Mouse (Mus musculus): ENCODE measurements around the gene Vmn1r46. TPM values are rescaled to one million over a fixed set of nuclear protein-coding genes. Genes with fewer than 3 reads are reported as not detected.
"Not testable (repeated sequence)": the region's sequence is repeated elsewhere in the genome, so short reads cannot be mapped to it uniquely, and the experiment has no call there.

Vmn1r46 gene
- not detected in 2 replicates for polyA plus RNA-seq (2014; fragmentation: Nextera tagmentation; extraction: Ambion mirVana)

DNA sequence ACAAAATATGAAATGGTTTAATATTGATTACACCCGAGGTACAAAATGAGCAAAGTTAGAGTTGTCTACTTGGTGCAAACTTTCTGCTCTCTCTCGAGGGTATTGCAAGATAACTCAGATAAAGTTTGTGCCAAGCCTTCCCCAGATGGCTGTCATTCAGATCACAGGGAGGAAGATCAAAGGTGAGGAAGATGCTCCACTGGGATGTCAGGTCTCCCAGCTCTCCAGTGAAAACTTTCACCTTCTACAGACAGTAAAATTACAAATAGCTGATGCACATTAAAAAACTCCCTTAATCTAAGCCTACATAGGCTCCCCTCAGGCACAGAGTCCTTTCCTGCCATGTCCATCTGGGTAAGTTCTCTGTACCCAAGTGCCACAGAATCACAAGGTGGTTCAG, at the start of gene Vmn1r46:
Gene Vmn1r46, plus strand, starts transcription at position 301 of the 400 bp plus-strand sequence.
- Histone ChIP-seq H3K27ac (replicated peaks; ENCODE audit: low read depth, low read length) (no peak within 1 kb of the TSS), H3K4me2 (ENCODE audit: low read depth, low read length) (no peak within 1 kb of the TSS), H3K4me1 (ENCODE audit: control insufficient read depth, insufficient read depth, low read length) (no peaks in the 10 kb centered on the region), H3K36me3 (replicated peaks; ENCODE audit: control insufficient read depth, insufficient read depth, low read depth, low read length) (no peaks in the 10 kb centered on the region), H3K9ac (replicated peaks; ENCODE audit: low read length) (no peak within 1 kb of the TSS), H3K9me3 (replicated peaks; ENCODE audit: control insufficient read depth, low read length) (peaks cover 3% of the 10 kb centered on the region; the same call in 1 of the 2 replicates), H3K27me3 (ENCODE audit: control insufficient read depth, insufficient read depth, low read length) (no peaks in the 10 kb centered on the region), H3K4me3 (ENCODE audit: low read depth, low read length) (no peak within 1 kb of the TSS)
- DNase-seq (ENCODE audit: low spot score) (no peak), ATAC-seq (replicated peaks; ENCODE audit: insufficient number of reproducible peaks, low FRiP score, low TSS enrichment, low read depth) (no peak)
- WGBS, result 62% methylated on average over 2 of the region's 2 CpGs

DNA sequence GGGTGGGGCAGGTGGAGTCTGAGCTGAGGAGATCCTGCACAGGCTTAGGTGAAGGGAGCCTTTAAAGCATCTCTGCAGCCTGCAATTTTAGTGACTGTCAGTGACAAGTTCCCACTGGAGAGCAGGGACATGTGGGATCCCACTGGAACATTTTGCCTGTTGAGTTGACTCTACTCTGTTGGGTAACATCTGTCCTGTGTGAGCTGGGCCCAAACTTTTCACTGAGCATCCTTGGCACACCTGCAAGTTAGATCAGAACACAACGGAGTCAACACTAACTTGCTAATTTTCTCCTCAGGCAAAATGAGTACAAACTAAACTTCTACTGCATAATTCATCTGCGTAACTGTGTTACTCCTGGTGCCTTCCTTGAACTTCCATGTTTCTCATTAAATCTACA, 28.6 kb upstream of the Vmn1r46 start, which contains the start of gene Vmn1r45:
Gene Vmn1r45, minus strand, starts transcription at position 101 of the 400 bp plus-strand sequence.
- not testable (repeated sequence) for H3K9me3 ChIP-seq (replicated peaks; ENCODE audit: control insufficient read depth, low read length); H3K27ac ChIP-seq (replicated peaks; ENCODE audit: low read depth, low read length); DNase-seq (ENCODE audit: low spot score); H3K4me2 ChIP-seq (ENCODE audit: low read depth, low read length); H3K9ac ChIP-seq (replicated peaks; ENCODE audit: low read length); ATAC-seq (replicated peaks; ENCODE audit: insufficient number of reproducible peaks, low FRiP score, low TSS enrichment, low read depth); H3K27me3 ChIP-seq (ENCODE audit: control insufficient read depth, insufficient read depth, low read length); H3K4me3 ChIP-seq (ENCODE audit: low read depth, low read length); H3K36me3 ChIP-seq (replicated peaks; ENCODE audit: control insufficient read depth, insufficient read depth, low read depth, low read length); H3K4me1 ChIP-seq (ENCODE audit: control insufficient read depth, insufficient read depth, low read length)
- 93% methylated on average over 2 of the region's 2 CpGs for WGBS

DNA sequence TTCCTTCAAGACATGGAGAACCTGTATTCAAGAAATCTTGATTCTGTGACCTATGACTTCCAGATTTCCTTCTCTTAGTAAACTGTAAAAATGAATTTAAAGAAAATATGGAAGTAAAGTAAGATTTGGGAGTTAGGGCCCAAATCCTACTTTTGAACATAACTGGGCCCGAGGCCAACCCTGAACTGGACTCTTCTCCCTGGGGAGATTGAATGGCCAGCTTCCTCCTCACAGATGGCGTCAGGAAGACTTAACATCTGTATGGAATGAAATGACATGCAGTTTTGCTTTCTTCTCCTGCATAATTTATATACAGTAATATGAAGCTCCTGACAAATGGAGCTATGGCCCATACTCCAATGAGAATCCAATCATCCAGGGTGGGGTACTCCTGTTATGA, 28.2 kb upstream of the Vmn1r46 start:
- Histone ChIP-seq H3K4me3 (ENCODE audit: low read depth, low read length) (no peak overlapping the region), H3K36me3 (replicated peaks; ENCODE audit: control insufficient read depth, insufficient read depth, low read depth, low read length) (no peaks in the 10 kb centered on the region), H3K27ac (replicated peaks; ENCODE audit: low read depth, low read length) (no peak overlapping the region), H3K27me3 (ENCODE audit: control insufficient read depth, insufficient read depth, low read length) (no peaks in the 10 kb centered on the region), H3K9me3 (replicated peaks; ENCODE audit: control insufficient read depth, low read length) (no peaks in the 10 kb centered on the region), H3K4me2 (ENCODE audit: low read depth, low read length) (no peak overlapping the region), H3K9ac (replicated peaks; ENCODE audit: low read length) (no peak overlapping the region), H3K4me1 (ENCODE audit: control insufficient read depth, insufficient read depth, low read length) (no peaks in the 10 kb centered on the region)
- ATAC-seq (replicated peaks; ENCODE audit: insufficient number of reproducible peaks, low FRiP score, low TSS enrichment, low read depth) (no peak), DNase-seq (ENCODE audit: low spot score) (no peak)
- WGBS, result 87% methylated on average over 2 of the region's 2 CpGs

DNA sequence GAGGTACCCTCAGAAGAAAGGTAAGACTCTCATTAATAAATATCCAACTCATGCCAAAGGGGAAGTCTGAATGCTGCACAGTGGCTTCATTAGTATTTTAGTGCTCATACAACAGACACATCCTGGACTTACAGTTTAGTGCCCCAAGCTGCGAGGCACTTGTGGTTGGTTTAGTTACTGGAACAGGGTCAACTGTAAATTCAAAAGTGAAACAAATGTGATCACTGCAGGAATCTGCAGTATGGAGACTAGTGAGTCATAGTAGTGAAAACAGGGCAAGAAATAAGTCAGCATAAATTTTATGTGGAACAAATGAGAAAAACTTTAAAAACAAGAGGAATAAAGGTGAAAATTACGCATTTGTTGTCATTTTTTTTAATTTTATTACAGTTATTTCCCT, 15.6 kb upstream of the Vmn1r46 start:
- Histone ChIP-seq H3K4me3 (ENCODE audit: low read depth, low read length) (no peak overlapping the region), H3K4me1 (ENCODE audit: control insufficient read depth, insufficient read depth, low read length) (no peaks in the 10 kb centered on the region), H3K27me3 (ENCODE audit: control insufficient read depth, insufficient read depth, low read length) (no peaks in the 10 kb centered on the region), H3K36me3 (replicated peaks; ENCODE audit: control insufficient read depth, insufficient read depth, low read depth, low read length) (no peaks in the 10 kb centered on the region), H3K9ac (replicated peaks; ENCODE audit: low read length) (no peak overlapping the region), H3K27ac (replicated peaks; ENCODE audit: low read depth, low read length) (no peak overlapping the region), H3K4me2 (ENCODE audit: low read depth, low read length) (no peak overlapping the region), H3K9me3 (replicated peaks; ENCODE audit: control insufficient read depth, low read length) (peaks cover 4% of the 10 kb centered on the region; the same call in 1 of the 2 replicates)
- WGBS, result 66% methylated on average over 2 of the region's 2 CpGs
- ATAC-seq (replicated peaks; ENCODE audit: insufficient number of reproducible peaks, low FRiP score, low TSS enrichment, low read depth) (no peak), DNase-seq (ENCODE audit: low spot score) (no peak)

DNA sequence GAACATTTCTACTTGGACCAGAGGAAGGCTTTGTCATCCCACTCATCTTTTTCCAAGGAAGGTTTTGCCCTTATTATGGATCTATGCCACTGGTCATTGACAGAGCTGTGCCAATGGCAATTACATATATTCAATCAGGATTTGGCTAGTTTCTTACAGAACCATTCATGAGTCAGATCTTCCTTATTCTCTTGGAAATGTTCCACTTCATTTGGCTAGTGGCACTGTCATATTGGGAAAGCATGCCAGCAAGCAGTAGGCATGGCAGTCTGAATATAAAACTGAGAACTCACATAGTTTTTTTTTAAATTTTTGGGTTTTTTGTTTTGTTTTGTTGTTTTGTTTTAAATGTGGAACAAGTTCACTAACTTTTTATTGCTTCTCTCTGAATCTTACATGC, 2.8 kb upstream of the Vmn1r46 start:
- DNase-seq (ENCODE audit: low spot score) (no peak), ATAC-seq (replicated peaks; ENCODE audit: insufficient number of reproducible peaks, low FRiP score, low TSS enrichment, low read depth) (no peak)
- Histone ChIP-seq H3K4me3 (ENCODE audit: low read depth, low read length) (no peak overlapping the region), H3K4me1 (ENCODE audit: control insufficient read depth, insufficient read depth, low read length) (no peaks in the 10 kb centered on the region), H3K27me3 (ENCODE audit: control insufficient read depth, insufficient read depth, low read length) (no peaks in the 10 kb centered on the region), H3K9me3 (replicated peaks; ENCODE audit: control insufficient read depth, low read length) (peaks cover 3% of the 10 kb centered on the region; the same call in 1 of the 2 replicates), H3K27ac (replicated peaks; ENCODE audit: low read depth, low read length) (no peak overlapping the region), H3K36me3 (replicated peaks; ENCODE audit: control insufficient read depth, insufficient read depth, low read depth, low read length) (no peaks in the 10 kb centered on the region), H3K9ac (replicated peaks; ENCODE audit: low read length) (no peak overlapping the region), H3K4me2 (ENCODE audit: low read depth, low read length) (no peak overlapping the region)

DNA sequence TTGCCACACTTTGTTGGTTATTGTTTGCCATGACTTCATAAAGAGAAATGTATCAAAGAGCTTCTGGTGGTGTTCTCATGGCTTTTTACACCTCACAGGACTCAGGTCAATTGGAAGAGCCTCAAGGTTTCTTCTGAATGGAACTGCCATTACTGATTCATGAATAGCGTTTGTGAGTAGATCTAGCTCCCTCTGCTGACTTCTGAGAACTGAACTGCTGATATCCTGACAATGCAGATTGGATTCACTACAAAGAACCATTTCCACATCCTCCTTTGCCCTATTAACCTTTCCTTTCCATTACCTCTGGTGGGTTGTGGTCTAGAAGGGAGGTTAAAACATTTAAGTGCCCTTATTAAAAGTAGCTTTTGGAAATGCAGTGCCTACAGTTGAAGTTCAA, 16.9 kb downstream of the Vmn1r46 start:
- Histone ChIP-seq H3K27ac (replicated peaks; ENCODE audit: low read depth, low read length) (no peak overlapping the region), H3K9ac (replicated peaks; ENCODE audit: low read length) (no peak overlapping the region), H3K4me3 (ENCODE audit: low read depth, low read length) (no peak overlapping the region), H3K27me3 (ENCODE audit: control insufficient read depth, insufficient read depth, low read length) (no peaks in the 10 kb centered on the region), H3K4me2 (ENCODE audit: low read depth, low read length) (no peak overlapping the region), H3K4me1 (ENCODE audit: control insufficient read depth, insufficient read depth, low read length) (no peaks in the 10 kb centered on the region), H3K36me3 (replicated peaks; ENCODE audit: control insufficient read depth, insufficient read depth, low read depth, low read length) (no peaks in the 10 kb centered on the region), H3K9me3 (replicated peaks; ENCODE audit: control insufficient read depth, low read length) (no peaks in the 10 kb centered on the region)
- ATAC-seq (replicated peaks; ENCODE audit: insufficient number of reproducible peaks, low FRiP score, low TSS enrichment, low read depth) (no peak), DNase-seq (ENCODE audit: low spot score) (no peak)
- 21% methylated on average over 1 of the region's 1 CpGs for WGBS

DNA sequence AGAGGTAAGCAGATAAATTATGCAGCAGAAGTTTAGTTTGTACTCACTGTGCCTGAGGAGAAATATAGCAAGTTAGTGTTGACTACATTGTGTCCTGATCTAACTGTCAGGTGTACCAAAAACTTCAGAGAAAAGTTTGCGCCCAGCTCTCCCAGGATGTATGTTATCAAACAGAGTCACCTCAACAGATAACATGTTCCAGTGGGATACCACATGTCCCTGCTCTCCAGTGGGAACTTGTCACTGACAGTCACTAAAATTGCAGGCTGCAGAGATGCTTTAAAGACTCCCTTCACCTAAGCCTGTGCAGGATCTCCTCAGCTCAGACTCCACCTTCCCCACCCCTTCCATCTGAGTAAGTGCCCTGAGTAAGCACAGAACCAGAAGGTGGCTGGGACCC, 46.7 kb downstream of the Vmn1r46 start, which contains the start of gene Vmn1r47:
Gene Vmn1r47, plus strand, starts transcription at position 301 of the 400 bp plus-strand sequence.
- H3K9me3 ChIP-seq (replicated peaks; ENCODE audit: control insufficient read depth, low read length); DNase-seq (ENCODE audit: low spot score); H3K4me2 ChIP-seq (ENCODE audit: low read depth, low read length); H3K4me1 ChIP-seq (ENCODE audit: control insufficient read depth, insufficient read depth, low read length); H3K36me3 ChIP-seq (replicated peaks; ENCODE audit: control insufficient read depth, insufficient read depth, low read depth, low read length); H3K9ac ChIP-seq (replicated peaks; ENCODE audit: low read length); H3K27me3 ChIP-seq (ENCODE audit: control insufficient read depth, insufficient read depth, low read length); H3K27ac ChIP-seq (replicated peaks; ENCODE audit: low read depth, low read length); H3K4me3 ChIP-seq (ENCODE audit: low read depth, low read length); ATAC-seq (replicated peaks; ENCODE audit: insufficient number of reproducible peaks, low FRiP score, low TSS enrichment, low read depth): not testable (repeated sequence)
- WGBS, result 96% methylated on average over 1 of the region's 1 CpGs

Data from embryonic facial prominence, embryonic 11.5 days (tissue).